Mouse (Mus musculus): ENCODE results near the gene Usp39. TPM values are rescaled to one million over a fixed set of nuclear protein-coding genes. Genes with fewer than 3 reads are reported as not detected.

Gene Usp39
- total RNA-seq, 4 experiments from 2014 or later, result 29.6 to 33.2 (median 32.1) TPM

GRCm38 (mm10) chr6:72371571-72371970 is 26.6 kb upstream of the Usp39 start:
- no peak for DNase-seq (ENCODE audit: low spot score in 2 of 2)

- DNase-seq (ENCODE audit: low spot score in 2 of 2), result no peak
These were observed 26.2 kb upstream of the Usp39 start for GRCm38 (mm10) chr6:72371147-72371546.

- no peak for DNase-seq (ENCODE audit: low spot score in 2 of 2)
These were observed 25.1 kb upstream of the Usp39 start for GRCm38 (mm10) chr6:72370091-72370490.

GRCm38 (mm10) chr6:72369557-72369956 is 24.6 kb upstream of the Usp39 start:
- DNase-seq (ENCODE audit: low spot score in 2 of 2), result no peak

- DNase-seq (ENCODE audit: low spot score in 2 of 2), result no peak
These were observed 22.5 kb upstream of the Usp39 start for GRCm38 (mm10) chr6:72367460-72367974.

- DNase-seq (ENCODE audit: low spot score in 2 of 2), result no peak
These were observed 22.0 kb upstream of the Usp39 start, which contains the start of gene Rnf181 for GRCm38 (mm10) chr6:72366844-72367443. Gene Rnf181 (minus strand): TSS chr6:72366956.

GRCm38 (mm10) chr6:72366304-72366703 is 21.3 kb upstream of the Usp39 start:
- DNase-seq (ENCODE audit: low spot score in 2 of 2), result no peak

- no peak for DNase-seq (ENCODE audit: low spot score in 2 of 2)
These were observed 20.0 kb upstream of the Usp39 start for GRCm38 (mm10) chr6:72364985-72365384.

- DNase-seq (ENCODE audit: low spot score in 2 of 2), result no peak
These were observed 19.0 kb upstream of the Usp39 start for GRCm38 (mm10) chr6:72364009-72364408.

GRCm38 (mm10) chr6:72362132-72363028 is 17.4 kb upstream of the Usp39 start:
- DNase-seq (ENCODE audit: low spot score in 2 of 2), result peak; percentile 87 to 98

GRCm38 (mm10) chr6:72361121-72361551 is 16.2 kb upstream of the Usp39 start:
- DNase-seq (ENCODE audit: low spot score in 2 of 2), result no peak

- DNase-seq (ENCODE audit: low spot score in 2 of 2), result no peak
These were observed 15.6 kb upstream of the Usp39 start for GRCm38 (mm10) chr6:72360599-72360935.

GRCm38 (mm10) chr6:72359891-72360598 is 15.1 kb upstream of the Usp39 start:
- DNase-seq (ENCODE audit: low spot score in 2 of 2), result no peak

GRCm38 (mm10) chr6:72359343-72359742 is 14.4 kb upstream of the Usp39 start:
- DNase-seq (ENCODE audit: low spot score in 2 of 2), result no peak

GRCm38 (mm10) chr6:72358086-72358764 is 13.2 kb upstream of the Usp39 start:
- DNase-seq (ENCODE audit: low spot score in 2 of 2), result no peak

- DNase-seq (ENCODE audit: low spot score in 2 of 2), result no peak
These were observed 12.4 kb upstream of the Usp39 start for GRCm38 (mm10) chr6:72357164-72358079.

- DNase-seq (ENCODE audit: low spot score in 2 of 2), result no peak
These were observed 11.1 kb upstream of the Usp39 start for GRCm38 (mm10) chr6:72356001-72356532.

- peak; percentile 63 to 70 for DNase-seq (ENCODE audit: low spot score in 2 of 2)
These were observed 10.3 kb upstream of the Usp39 start, which contains the start of gene Tmem150a for GRCm38 (mm10) chr6:72355066-72355911. Gene Tmem150a (plus strand): TSS chr6:72355447.

- DNase-seq (ENCODE audit: low spot score in 2 of 2), result no peak
These were observed 9.0 kb upstream of the Usp39 start for GRCm38 (mm10) chr6:72354025-72354424.

All from left cerebral cortex, adult 8-10 months (tissue).